Mouse (Mus musculus) neural tube, embryonic 11.5 days (tissue): ENCODE data around the gene Ubiad1. TPM values are rescaled to one million over a fixed set of nuclear protein-coding genes. Genes with fewer than 3 reads are reported as not detected.
A peak's percentile ranks its signal among the peaks of the same experiment; 100 is the strongest.

Source experiments
- ATAC-seq: fragments of 200-750 bp; cut with Nextera tagmentation; 2 replicates; pipeline ENCODE4 v1.8.0; 2017; ENCODE audit warnings: moderate number of reproducible peaks, mild to moderate bottlenecking, moderate TSS enrichment, moderate library complexity; ENCODE audit not compliant: insufficient read depth, low FRiP score, low TSS enrichment
- DNase-seq: peaks from one replicate; pipeline ENCODE4 v3.0.0-alpha.2; 2015; ENCODE audit warnings: low spot score
- H3K27ac ChIP-seq: fragments of 300-500 bp; sonication (generic); 2 replicates; pipeline ENCODE4 v1.5.1; 2014; ENCODE audit warnings: low read depth, mild to moderate bottlenecking, low read length
- H3K27me3 ChIP-seq: fragments of 300-500 bp; sonication (generic); 2 replicates; pipeline ENCODE4 v1.6.1; 2014; ENCODE audit warnings: mild to moderate bottlenecking, low read length, mixed read lengths; ENCODE audit not compliant: control insufficient read depth, insufficient read depth
- H3K36me3 ChIP-seq: fragments of 300-500 bp; sonication (generic); 2 replicates; pipeline ENCODE4 v1.6.1; 2014; ENCODE audit warnings: mild to moderate bottlenecking, low read length, moderate library complexity, mixed read lengths; ENCODE audit not compliant: control insufficient read depth, insufficient read depth
- H3K4me1 ChIP-seq: fragments of 300-500 bp; sonication (generic); 2 replicates; pipeline ENCODE4 v1.6.1; 2014; ENCODE audit warnings: low read length, mixed read lengths; ENCODE audit not compliant: control insufficient read depth, insufficient read depth
- H3K4me2 ChIP-seq: fragments of 300-500 bp; sonication (generic); 2 replicates; pipeline ENCODE4 v1.6.1; 2014; ENCODE audit warnings: low read depth, mild to moderate bottlenecking, moderate library complexity
- H3K4me3 ChIP-seq: fragments of 300-500 bp; sonication (generic); 2 replicates; pipeline ENCODE4 v1.5.1; 2014; ENCODE audit warnings: low read depth, low read length
- H3K9ac ChIP-seq: fragments of 300-500 bp; sonication (generic); 2 replicates; pipeline ENCODE4 v1.6.1; 2014; ENCODE audit warnings: mild to moderate bottlenecking, low read length
- H3K9me3 ChIP-seq: fragments of 300-500 bp; sonication (generic); 2 replicates; pipeline ENCODE4 v1.6.1; 2016; ENCODE audit warnings: low read length; ENCODE audit not compliant: control insufficient read depth
- WGBS: fragments of 180-500 bp; shearing (Covaris S2); extraction: QIAGEN DNeasy Blood & Tissue Kit; methylation state at CpG from one replicate; pipeline ENCODE4 v1.1.7; 2014; 5-methylcytosine and 5-hydroxymethylcytosine counted together
- polyA plus RNA-seq: library from polyadenylated mRNA; unstranded; fragments of >200 nt; fragmentation: Nextera tagmentation; extraction: Ambion mirVana; gene quantifications from 2 replicates; pipeline ENCODE4 v1.2.1, GENCODE M21; 2014

Ubiad1 gene
- polyA plus RNA-seq, 1 experiment from 2014 or later: 19.0 TPM

DNA sequence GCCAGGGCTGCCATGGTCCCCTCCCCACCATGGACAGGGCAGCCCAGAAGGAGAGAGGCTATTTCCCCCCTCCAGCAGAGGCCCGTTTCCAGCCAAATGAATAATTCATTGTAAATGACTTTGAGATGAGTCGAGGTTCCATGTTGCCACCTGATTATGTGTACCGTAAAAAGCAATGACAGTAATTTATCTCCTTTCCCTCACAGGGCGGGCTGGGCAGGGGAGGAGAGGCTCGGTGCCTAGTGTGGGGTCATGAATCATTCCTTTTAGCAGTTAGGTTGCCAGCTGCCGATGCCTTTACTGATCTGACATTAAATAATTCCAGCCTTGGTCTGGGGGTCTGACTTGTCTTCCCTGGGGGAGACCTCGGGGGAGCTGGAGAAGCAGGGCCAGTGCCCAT lies 54.9 kb downstream of the Ubiad1 start:
- Histone ChIP-seq H3K4me2 (no peak overlapping the region), H3K36me3 (no peaks in the 10 kb centered on the region), H3K27me3 (no peaks in the 10 kb centered on the region), H3K4me3 (no peak overlapping the region), H3K9me3 (no peaks in the 10 kb centered on the region), H3K9ac (no peak overlapping the region), H3K27ac (0 out of 2 replicates have a peak overlapping the region, but pooled peaks have one; percentile 35), H3K4me1 (peaks cover 39% of the 10 kb centered on the region)
- no peak for DNase-seq
- 21% methylated on average over 7 of the region's 7 CpGs for WGBS
- ATAC-seq: peak; percentile 46; the same call in 1 of the 2 replicates

DNA sequence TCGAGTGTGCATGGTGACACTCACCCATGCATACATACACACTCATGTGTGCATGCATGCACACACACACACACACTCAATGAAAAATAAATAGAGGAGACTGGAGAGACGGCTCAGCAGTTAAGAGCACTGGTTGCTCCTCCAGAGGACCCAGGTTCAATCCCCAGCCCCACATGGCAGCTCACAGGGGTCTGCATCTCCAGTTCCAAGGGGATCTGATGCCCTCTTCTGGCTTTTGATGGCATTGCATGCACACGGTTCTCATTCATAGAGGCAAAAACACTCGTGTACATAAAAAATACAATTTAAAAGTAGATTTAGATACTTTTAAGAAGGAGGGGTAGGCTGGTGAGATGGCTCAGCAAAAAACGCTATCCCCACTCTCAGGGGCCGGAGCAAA lies 55.5 kb downstream of the Ubiad1 start:
- DNase-seq (no peak), ATAC-seq (no peak)
- 69% methylated on average over 6 of the region's 6 CpGs for WGBS
- Histone ChIP-seq H3K9me3 (no peaks in the 10 kb centered on the region), H3K36me3 (no peaks in the 10 kb centered on the region), H3K4me3 (no peak overlapping the region), H3K27me3 (no peaks in the 10 kb centered on the region), H3K27ac (no peak overlapping the region), H3K9ac (no peak overlapping the region), H3K4me1 (peaks cover 43% of the 10 kb centered on the region), H3K4me2 (no peak overlapping the region)

DNA sequence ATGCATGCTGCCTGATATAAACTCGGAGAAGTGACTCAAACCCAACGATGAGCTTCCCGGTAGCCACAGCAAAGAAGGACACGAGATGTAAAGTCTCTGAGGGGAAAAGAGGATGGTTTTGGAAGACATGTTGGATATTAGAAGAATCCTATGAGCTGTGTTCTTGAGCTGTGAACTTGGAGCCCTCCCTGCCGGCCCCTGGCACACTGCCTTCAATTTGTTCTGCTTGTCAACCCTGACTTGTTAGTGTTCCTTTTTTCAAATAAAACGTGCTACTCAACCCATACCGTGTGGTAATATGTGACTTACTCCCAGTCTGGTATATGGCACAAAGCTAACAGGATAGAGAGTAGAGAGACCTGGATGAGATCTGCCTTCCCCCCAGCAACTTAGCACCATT lies 59.3 kb downstream of the Ubiad1 start:
- WGBS: 52% methylated on average over 7 of the region's 7 CpGs
- DNase-seq (no peak), ATAC-seq (no peak)
- no peak overlapping the region for H3K9ac ChIP-seq
- no peak overlapping the region for H3K4me3 ChIP-seq
- no peaks in the 10 kb centered on the region for H3K9me3 ChIP-seq
- H3K4me2 ChIP-seq: no peak overlapping the region
- H3K36me3 ChIP-seq: no peaks in the 10 kb centered on the region
- peaks cover 23% of the 10 kb centered on the region for H3K4me1 ChIP-seq
- H3K27me3 ChIP-seq: no peaks in the 10 kb centered on the region
- H3K27ac ChIP-seq: peak overlapping the region; percentile 85

Other genes starting within 250 kb of the Ubiad1 start
- gene Disp3, start 156.8 kb downstream of the Ubiad1 start, polyA plus RNA-seq: 13.1 and 14.2 TPM in 2 replicates
- 34.1 and 36.1 TPM in 2 replicates for gene Mtor, start 3.8 kb upstream of the Ubiad1 start, polyA plus RNA-seq
- 0.31 and 0.32 TPM in 2 replicates for gene Angptl7, start 55.7 kb upstream of the Ubiad1 start, polyA plus RNA-seq
- gene Exosc10, start 113.7 kb upstream of the Ubiad1 start, polyA plus RNA-seq: 102 and 108 TPM in 2 replicates
- 194 and 196 TPM in 2 replicates for gene Srm, start 146.7 kb upstream of the Ubiad1 start, polyA plus RNA-seq
- 0.17 and 0.35 TPM in 2 replicates for gene Masp2, start 157.8 kb upstream of the Ubiad1 start, polyA plus RNA-seq
- gene Tardbp, start 182.2 kb upstream of the Ubiad1 start, polyA plus RNA-seq: 179 and 211 TPM in 2 replicates
- gene Gm572, start 198.5 kb upstream of the Ubiad1 start, polyA plus RNA-seq: not detected in 2 replicates